Mouse (Mus musculus) retina, embryonic 14.5 days (tissue): ENCODE results near the gene Prim2.

Experiments
- DNase-seq: peaks from one replicate; pipeline ENCODE4 v3.0.0-alpha.2; 2015; ENCODE audit warnings: low spot score

The Prim2 gene

DNA sequence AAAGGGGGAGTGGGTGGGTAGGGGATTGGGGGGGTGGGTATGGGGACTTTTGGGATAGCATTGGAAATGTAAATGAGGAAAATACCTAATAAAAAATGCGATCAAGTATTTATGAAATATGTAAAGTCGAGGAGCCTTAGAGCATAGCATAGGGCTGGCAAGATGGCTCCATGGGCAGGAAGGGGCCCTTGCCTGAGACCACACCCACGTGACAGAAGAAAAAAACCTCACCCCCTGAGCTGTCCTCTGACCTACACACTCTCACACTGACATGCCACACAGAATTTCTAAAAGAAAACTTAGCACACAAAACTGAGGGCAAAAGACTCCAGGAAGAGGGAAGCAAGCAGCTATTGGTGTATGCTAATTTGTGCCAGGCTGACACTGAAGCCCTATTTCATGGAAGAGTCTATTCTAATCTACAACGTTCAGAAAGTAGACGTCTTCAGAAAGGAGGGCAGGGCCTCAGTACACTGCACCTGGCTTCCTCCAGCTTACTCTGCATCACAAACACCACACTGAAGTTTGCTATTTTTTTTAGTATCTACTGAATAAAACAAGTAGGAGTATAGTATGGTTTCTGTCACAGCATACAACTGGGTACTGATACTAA is 65.4 kb downstream of the Prim2 start:
- DNase-seq: no peak

DNA sequence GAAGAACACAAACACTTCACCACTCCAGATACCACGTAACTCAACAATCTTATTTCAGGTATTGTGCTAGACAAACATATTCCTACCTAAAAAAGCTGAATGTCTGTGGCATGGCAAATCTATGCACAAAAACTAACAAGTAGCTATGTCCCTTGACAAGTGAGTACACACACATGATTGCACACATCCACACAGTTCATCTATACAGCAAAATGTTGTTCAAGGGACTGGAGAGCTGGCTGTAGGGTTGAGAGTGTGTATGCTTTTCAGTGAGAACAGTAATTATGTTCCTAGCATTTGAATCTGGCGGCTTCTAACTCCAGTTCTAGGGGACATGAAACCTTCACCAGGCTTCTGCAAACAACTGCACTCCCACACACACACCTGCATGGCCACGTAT is 69.9 kb downstream of the Prim2 start:
- no peak for DNase-seq

DNA sequence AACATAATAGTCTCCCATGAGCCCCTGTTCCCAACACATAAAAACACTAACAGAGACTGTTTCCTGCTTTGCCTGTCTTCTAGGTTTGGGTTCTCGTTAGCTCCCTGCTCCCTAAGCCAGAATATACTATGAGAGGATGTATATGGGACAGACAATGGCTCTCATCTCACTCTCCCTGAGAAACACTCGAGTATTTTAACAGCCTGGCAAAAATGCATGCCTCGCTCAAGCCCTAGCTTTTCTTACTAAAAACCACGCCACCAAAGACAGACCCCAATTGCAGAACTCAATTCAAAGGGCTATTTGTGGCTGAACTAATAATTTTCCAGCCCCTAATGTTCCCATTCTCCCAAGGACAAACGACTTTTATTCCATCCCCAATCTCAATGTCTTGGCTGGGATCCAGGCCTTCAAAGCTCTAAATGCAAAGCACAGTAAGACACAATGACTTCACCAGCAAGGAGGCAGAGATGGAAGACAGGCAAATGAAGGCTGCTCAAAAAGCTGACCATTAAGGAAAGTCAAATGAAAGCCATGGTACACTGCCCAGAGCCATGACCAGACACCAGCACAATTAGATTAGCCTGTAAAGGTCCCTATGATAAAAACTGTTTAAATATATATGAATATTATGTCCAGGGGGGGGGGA is 70.5 kb downstream of the Prim2 start:
- no peak for DNase-seq

DNA sequence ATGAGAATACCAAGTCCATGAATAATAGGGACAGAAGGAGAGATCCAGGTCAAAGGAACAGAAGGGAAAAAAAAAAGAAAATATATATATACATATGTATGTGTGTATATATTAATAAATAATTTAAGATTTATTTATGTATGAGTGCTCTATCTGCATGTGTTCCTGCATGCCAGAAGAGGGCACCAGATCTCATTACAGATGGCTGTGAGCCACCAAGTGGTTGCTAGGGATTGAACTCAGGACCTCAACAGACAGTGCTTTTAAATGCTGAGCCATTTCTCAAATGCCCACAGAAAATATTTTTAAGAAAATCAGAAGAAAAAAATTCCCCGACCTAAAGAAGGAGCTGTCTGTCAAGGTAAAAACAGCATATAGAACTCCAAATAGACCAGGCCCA is 72.6 kb downstream of the Prim2 start:
- DNase-seq: no peak

DNA sequence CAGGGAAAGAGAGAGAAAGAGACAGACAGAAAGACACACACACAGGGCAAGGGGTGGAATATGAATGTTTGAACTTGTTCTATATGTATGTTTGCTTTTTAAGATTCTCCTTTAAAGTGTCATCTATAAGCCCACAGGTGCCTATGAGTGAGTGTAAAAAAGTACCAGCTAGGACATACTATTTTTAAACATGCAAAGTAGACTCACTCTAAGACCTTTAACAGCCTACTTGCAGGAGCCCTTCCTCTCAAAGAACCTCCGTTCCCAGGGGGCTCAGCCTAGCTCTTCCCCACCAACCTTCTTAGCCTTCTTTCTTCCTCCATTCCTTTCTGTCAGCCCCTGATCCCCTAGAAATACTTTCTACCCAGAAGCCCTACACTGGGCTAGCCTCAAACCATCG is 73.7 kb downstream of the Prim2 start:
- DNase-seq: no peak

DNA sequence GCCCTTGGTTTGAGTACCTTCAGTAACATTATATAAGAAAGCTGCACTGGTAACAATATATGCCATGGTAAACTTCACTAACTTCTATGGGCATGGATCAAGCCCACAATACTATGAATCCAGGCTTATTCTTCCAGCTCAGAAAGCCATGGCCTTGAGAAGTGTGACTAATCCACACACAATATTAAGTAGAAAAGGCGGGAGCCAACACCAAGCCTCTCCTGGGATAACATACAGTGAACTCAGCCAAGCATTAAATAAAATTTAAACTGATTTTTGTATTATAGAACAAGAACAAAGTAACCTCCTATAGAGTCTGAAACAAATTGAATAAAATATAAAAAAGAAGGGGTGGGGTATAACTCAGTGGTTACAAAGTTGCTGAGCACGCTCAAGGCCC is 74.6 kb downstream of the Prim2 start:
- no peak for DNase-seq

DNA sequence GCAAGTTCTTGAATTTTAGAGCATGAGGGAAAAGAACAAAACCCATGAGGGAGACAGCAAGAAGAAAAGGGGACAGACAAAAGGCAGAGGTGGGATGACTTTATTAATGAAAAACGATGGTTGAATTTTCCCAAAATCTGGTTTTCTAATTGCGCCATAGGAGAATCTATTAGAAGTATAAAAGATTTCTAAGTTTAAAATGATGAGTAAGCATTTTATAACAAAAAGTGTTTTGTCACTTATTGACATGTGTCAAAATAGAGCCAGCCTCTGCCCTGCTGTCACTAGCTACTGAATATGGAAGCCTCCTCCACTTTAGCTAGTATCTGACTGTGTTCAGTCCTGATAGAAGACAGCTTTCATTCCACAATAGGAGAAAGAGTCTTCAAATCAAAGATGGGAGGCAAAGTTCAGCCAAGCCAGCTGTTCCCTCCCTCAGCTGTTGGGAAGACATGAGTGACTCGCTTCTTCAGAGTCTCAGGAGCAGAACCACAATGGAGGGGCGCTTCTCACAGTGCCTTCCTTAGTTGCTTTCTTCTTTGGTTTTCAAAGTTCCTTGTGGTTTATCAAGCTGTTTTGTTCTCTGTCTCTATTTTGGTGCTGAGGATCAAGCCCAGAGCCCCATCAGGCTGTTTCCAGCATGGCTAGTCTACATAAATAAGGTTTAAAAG is 75.7 kb downstream of the Prim2 start:
- no peak for DNase-seq

DNA sequence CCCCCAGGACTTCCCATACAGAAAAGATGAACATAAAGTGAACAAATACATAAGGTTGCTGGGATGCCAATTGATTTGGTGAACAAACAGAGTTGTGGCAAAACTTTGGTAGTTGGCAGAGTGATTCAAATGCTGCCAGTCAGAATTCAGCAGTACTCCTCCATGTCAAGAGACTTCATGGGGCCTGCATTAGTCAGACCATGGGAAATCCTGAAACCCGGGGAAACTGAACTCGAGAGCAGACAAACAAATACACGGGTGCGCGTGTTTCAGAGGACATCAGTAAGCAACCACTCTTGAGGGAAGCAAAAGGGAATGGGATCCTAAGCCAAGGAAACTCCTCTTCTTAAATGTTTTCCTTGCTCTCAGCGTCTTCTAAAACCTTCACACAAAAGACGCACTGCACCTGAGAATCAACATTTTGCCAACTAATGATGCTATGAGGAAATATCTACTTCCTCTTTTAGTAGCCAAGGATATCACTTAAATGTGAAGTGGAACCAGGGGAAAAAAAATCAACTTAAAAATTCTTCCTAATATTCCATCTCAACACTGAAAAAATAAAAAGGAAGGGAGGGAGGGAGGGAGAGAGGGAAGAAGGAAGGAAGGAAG is 77.5 kb downstream of the Prim2 start:
- DNase-seq: no peak

DNA sequence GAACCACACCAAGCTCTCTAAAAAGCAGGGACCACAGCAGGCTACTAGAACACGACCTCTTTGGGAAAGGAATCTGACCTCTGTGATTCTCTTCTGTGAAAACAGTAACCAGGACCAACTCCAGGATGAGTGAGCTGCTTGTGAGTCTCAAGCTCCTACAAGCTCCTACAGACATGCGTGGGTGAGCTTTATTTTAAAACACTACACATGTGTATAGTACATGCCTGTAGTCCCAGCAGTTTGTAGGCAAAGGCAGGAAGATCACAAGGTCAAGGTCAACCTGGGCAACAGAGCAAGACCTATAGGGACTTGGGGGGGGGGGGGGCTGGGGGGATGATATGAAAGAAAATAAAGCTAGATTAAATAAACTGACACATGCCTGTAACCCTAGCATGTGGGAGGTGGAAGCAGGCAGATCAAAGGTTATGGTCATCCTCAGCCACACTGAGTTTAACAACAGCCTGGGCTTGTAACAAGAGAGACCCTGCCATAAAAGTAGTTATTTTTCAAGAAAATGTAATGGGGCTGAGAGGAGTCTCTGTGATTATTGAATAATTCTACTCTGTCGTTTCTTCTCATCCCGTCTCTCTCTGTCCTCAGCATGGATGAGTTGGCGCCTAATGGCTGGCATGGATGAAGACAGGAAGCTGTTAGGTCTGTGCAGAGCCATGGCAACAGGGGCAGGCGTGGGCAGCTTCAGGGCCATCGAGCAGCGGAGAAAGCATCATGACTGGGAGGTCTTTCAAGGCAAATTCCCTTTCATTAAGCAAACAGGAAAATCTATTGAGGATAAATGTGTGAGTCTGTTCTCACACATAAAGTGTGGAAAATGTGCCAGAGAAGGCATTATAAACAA is 78.8 kb downstream of the Prim2 start:
- DNase-seq: peak; percentile 26

DNA sequence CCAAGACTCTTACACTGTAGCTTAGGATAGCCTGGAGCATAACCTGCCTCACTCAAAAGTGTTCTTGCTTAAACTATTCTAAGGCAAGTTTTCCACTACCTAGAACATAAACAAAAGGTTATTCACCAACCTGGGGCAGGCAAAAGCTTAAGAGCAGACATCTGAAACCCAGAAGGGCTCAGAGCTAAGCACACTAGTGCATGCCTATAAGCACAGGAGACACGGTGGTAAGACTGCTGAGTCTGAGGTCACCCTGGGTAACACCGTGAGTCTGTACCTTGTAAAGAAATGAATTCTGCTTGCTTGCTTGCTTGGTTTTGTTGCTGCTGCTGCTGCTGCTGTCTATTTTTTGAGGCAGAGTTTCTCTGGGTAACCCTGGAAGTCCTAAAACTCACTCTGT is 80.1 kb downstream of the Prim2 start:
- no peak for DNase-seq

DNA sequence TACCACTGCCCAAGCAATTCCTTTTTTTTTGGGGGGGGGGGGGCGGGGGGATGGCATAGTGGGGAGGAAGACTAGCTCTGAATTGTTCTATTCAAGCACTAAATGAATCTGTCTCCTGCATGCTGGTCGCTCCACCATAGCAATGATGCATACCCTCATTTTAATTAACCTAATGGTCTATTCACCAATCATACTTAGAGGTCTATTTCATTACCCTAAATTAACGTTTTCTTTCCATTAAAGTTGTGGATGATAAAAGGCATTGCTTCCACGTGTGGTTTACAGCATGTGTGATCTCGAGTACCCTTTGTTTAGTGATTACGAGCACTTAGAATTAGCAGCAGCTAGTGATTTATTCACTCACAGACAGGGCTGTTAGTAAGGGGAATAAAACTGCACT is 81.0 kb downstream of the Prim2 start:
- DNase-seq: no peak

DNA sequence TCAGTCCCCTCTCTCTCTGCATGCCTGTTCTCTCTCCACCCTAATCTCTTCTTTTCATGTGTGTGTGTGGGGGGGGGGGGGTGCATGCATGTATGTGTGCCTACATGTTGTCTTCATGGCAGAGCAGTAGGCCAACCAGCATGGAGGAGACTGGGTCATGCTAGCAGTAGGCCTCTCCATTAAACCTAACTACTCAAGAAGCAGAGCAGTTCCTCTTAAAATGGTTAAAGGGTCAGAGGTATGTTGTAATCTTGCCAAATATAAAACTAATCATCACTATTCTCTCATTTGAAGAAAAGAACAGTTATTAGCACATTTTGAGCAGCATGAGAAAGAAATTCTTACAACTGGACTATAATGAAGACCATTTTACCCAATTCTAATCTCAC is 85.0 kb downstream of the Prim2 start:
- no peak for DNase-seq

DNA sequence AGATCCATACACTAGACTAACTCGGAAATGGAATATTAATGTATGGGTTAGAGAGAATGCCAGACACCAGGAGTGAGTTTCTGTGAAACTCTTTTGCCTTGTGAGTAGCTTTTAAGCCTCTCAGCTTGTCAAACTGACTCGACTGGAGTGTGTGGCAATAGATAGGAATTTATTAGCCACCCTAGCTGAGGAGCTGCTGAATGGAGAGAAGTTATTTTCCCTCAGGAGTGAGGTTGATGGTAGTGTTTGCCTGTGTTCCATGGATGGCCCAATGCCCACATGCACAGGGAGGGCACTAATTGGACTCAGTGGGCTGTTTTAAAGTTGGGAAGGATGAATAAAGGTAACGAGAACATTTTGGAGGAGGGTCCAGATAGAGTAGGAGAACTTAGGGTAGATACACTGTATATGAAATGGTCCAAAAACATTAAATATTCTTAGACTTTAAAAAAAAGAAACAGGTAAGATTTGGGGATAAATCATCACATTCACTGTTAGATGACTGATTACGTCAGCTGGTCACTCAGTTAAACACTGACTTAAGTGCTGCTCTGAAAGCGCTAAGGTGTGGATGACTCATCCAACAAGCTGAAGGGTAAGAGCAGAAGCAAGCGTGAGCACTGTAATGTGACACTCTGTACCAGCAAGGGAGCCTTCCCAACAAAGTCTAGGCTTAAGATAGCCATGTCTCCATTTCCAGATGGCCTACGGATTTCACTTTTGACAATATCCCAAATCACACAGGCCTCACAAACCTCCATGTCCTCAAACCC is 85.6 kb downstream of the Prim2 start:
- no peak for DNase-seq

DNA sequence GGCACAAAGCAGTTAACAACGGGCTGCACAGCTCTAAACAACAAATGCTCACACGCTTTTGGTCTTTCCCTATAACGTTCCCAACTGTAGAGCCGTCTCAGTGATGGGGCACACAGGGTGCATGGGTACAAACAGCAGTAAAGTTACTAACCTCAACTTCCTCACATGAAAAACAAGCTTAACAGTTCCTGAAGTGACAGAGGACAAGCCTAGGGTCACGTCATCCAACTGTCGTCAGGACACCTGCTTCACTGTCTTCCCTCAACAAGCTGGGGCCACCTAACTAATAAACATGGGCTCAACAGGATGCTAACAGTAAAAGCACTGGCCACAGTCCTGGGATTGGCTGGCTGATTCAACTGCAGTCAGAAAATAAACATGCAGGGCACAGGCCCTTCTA is 91.0 kb downstream of the Prim2 start:
- DNase-seq: no peak

DNA sequence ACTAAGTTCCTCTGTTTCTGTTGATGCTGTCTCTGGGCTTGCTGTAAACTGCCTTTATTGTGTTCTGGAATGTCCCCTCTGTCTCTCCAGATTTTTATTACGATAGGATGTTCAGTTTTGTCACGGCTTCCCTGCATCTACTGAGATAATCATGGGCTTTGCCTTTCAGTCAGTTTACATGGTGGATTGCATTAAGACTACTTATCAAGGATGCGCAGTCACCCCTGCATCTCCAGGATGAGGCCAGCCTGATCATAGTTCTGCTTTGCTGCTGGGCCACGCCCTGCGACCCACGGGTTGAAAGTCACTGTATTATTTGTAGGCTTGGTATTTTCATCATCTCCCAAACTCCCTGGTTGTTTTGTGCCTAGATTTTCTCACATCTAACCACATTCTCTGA is 95.1 kb downstream of the Prim2 start:
- no peak for DNase-seq

DNA sequence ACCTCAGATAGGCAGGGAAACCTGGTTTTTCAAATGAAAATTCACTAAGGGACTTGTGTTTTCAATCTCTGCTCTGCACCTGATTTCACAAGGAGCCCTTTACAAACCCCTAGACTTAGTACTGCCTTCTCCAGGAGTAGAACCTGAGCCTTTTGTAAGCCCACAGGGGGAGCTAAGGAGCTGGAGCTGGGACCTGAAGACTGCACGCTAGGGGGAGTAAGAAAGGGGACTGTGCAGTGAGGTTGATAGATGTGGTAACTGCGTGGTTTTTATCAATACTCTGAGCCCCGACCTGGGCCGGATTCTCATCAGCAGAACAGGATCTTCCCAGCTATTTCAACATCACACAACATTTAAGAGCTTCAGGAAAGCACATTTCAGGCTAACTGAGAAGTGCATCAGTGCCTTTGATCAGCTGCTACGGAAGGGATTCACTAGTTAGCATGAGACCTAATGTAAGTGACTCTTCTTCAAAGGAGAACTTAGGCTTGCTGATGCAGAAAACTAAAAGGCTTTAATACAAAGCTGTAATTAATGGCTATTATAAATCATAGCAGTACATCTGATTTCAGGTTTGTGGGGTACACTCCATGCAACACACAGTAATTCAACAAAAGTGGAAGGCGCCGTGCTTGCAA is 103.7 kb downstream of the Prim2 start:
- peak; percentile 23 for DNase-seq

DNA sequence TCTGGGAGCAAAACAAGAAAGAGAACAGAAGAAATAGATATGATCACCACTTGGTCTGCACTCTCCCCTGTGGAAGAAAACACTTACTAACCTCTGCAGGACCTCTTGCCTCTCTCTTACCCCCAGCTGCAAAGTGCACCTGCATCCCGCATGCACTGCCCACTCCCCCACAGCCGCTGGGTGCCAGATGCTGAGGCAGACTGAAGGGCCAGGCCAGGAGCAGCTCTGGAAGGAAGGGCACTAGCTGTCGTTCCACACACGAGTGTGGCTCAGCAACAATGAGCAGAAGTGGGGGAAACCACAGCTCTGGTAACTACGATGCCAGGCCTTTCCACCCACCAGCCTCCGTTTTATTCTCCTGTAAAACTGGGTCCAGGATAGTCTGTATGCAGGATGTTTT is 105.6 kb downstream of the Prim2 start:
- no peak for DNase-seq

DNA sequence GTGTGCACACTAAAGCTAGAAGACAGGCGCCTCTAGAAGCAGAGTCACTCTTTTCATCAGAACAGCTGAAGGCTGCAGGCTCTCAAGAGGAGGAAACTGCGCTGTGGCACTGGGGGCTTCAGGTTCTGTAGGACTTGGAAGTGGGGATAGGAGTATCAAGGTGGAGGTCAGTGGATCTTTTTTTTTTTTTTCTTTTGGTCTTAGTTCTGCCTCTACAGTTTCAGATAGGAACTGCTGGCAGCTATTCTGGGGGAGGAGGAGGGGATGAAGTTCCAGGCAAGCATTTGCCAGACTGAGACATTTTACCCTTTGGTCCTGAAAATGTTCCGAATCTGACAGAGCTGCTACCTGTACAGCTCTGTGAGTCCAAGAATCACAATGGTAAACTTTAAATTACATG is 106.0 kb downstream of the Prim2 start:
- no peak for DNase-seq

DNA sequence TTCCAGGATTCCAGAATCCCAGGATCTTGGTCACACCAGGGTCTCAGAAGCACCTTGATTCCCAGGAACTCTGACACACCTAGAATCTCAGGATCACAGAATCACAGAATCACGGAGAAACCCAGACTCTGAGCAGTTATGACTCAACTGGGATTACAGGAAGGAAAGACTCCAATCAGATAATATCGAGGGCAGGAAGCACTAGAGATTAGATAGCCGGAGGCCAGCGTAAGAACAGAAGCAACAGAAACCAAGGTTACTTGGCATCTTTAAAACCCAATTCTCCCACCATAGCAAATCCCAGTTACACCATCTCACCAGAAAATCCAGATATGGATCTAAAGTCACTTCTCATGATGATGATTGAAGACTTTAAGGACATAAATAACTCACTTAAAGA is 113.0 kb downstream of the Prim2 start:
- no peak for DNase-seq

DNA sequence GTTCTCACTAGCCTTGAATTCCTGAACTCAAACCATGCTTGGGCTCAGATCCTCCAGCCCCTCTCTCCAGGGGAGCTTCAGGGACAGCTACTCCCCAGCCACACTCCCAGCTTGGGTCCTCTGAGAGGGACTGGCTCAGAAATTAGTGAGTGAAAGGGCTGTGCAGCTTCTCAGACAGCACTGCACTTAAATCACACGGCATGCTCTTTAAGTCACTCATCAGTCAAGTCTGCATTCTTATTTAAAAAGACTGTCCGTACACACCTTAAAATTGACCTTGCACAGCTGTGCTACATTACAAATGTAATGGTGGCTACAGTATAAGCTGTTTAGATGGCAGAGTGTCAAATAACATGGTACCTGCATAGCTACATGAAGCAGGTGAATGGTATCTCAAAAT is 114.0 kb downstream of the Prim2 start:
- DNase-seq: no peak

DNA sequence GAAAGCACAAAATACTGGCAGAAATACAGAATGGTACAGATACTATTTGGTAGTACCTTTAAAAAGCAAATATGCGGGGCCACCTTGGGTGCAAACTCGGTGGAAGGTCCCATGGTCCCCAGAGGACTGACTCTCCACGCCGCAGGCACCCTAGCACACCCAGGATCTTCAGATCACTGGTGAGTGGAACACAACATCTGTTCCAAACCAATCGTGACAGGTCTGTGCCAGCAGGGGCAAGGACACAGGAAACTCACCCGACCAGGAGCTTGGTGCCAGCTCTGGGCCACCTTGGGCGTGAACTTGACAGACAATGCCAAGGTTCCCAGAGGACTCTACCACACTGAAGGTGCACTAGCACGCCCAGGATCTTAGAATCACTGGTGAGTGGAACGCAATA is 118.2 kb downstream of the Prim2 start:
- no peak for DNase-seq
